Mouse (Mus musculus) WW6 (cell line): ENCODE measurements around the gene Gon7.

ENCODE experiments used
- DNase-seq: peaks from one replicate; pipeline ENCODE4 v3.0.0-alpha.2; 2013; ENCODE audit warnings: low read depth, low spot score

Gene Gon7

GRCm38 (mm10) chr12:102706833-102707463, 50.7 kb downstream of the Gon7 start:
- DNase-seq = no peak

GRCm38 (mm10) chr12:102705906-102706640, 51.5 kb downstream of the Gon7 start:
- no peak for DNase-seq

- DNase-seq = no peak
Measured at GRCm38 (mm10) chr12:102705216-102705871, 52.3 kb downstream of the Gon7 start.

- DNase-seq = no peak
Measured at GRCm38 (mm10) chr12:102704457-102705198, 53.0 kb downstream of the Gon7 start, which contains the start of gene Itpk1. Gene Itpk1 (minus strand): TSS chr12:102704930.

- no peak for DNase-seq
Measured at GRCm38 (mm10) chr12:102703921-102704408, 53.6 kb downstream of the Gon7 start.

- DNase-seq = no peak
Measured at GRCm38 (mm10) chr12:102703441-102703840, 54.2 kb downstream of the Gon7 start.
